Comparison of ENCODE assay signal across 10 mouse cellular contexts in genomic region chr9:79919750-79920539, GRCm38 (mm10).
DNase-seq lines count a peak whose midpoint lies in the region; ATAC-seq and TF ChIP-seq lines count a peak whose summit lies in the region.
"Had no signal": no experiment of that assay in that cellular context is flagged by ENCODE, and none has a peak within 500 bp of the region (broad histone marks: within the 10 kb centered on the region; RNA-seq: fewer than 3 reads in every experiment).

No protein-coding gene starts in this region.

- TF ChIP-seq POLR2A in embryonic fibroblast, embryonic 13.5 days (IDR thresholded peaks at IDR 0.05; ENCODE audit: low read depth, low read length), result no peak
- no peak for TF ChIP-seq POLR2A in cerebellum, adult 2 months (IDR thresholded peaks at IDR 0.05; ENCODE audit: borderline replicate concordance, insufficient read depth, low read length)

- no peak overlapping the region for H3K4me3 ChIP-seq in liver, embryonic 11.5 days (ENCODE audit: low read depth, low read length)
- no peak overlapping the region for H3K4me3 ChIP-seq in embryonic fibroblast, embryonic 13.5 days (ENCODE audit: insufficient read depth, low read length)
- peak overlapping the region; percentile 7; the same call in 1 of the 2 replicates for H3K4me3 ChIP-seq in heart, embryonic 12.5 days
- no peak overlapping the region for H3K4me3 ChIP-seq in cerebellum, adult 2 months (replicated peaks; ENCODE audit: insufficient read depth, low read depth, low read length)
- H3K4me3 ChIP-seq: limb, embryonic 13.5 days had no signal

- H3K27me3 ChIP-seq in liver, embryonic 11.5 days (replicated peaks; ENCODE audit: control insufficient read depth, insufficient read depth, low read length), result no peaks in the 10 kb centered on the region
- H3K27me3 ChIP-seq in heart, embryonic 12.5 days (replicated peaks), result no peaks in the 10 kb centered on the region
- H3K27me3 ChIP-seq in cerebellum, adult 2 months (ENCODE audit: control insufficient read depth, insufficient read depth, low read length), result no peaks in the 10 kb centered on the region
- H3K27me3 ChIP-seq: limb, embryonic 13.5 days had no signal

- no peaks in the 10 kb centered on the region for H3K4me1 ChIP-seq in liver, embryonic 11.5 days (replicated peaks; ENCODE audit: control insufficient read depth, insufficient read depth, low read length)
- H3K4me1 ChIP-seq in embryonic fibroblast, embryonic 13.5 days (ENCODE audit: control insufficient read depth, insufficient read depth, low read length), result peaks cover 7% of the 10 kb centered on the region
- peaks cover 56% of the 10 kb centered on the region for H3K4me1 ChIP-seq in heart, embryonic 12.5 days (replicated peaks)
- no peaks in the 10 kb centered on the region for H3K4me1 ChIP-seq in cerebellum, adult 2 months (ENCODE audit: control insufficient read depth, insufficient read depth, low read length)

- no peak overlapping the region for H3K27ac ChIP-seq in liver, embryonic 11.5 days (ENCODE audit: low read depth, low read length)
- 0 out of 2 replicates have a peak overlapping the region, but pooled peaks have one; percentile 27 for H3K27ac ChIP-seq in embryonic fibroblast, embryonic 13.5 days (ENCODE audit: insufficient read depth, low read length)
- H3K27ac ChIP-seq in heart, embryonic 12.5 days (ENCODE audit: poor library complexity, severe bottlenecking), result peak overlapping the region; percentile 89
- H3K27ac ChIP-seq in cerebellum, adult 2 months (ENCODE audit: insufficient read depth, low read length), result no peak overlapping the region
- H3K27ac ChIP-seq: kidney, postnatal 0 days; limb, embryonic 13.5 days had no signal

- no peaks in the 10 kb centered on the region for H3K36me3 ChIP-seq in liver, embryonic 11.5 days (ENCODE audit: control insufficient read depth, insufficient read depth, low read length)
- H3K36me3 ChIP-seq in heart, embryonic 12.5 days, result peaks cover 4% of the 10 kb centered on the region; the same call in 1 of the 2 replicates
- H3K36me3 ChIP-seq: limb, embryonic 13.5 days had no signal

- H3K4me2 ChIP-seq in liver, embryonic 11.5 days, result no peak overlapping the region
- H3K4me2 ChIP-seq in heart, embryonic 12.5 days, result peak overlapping the region; percentile 60
- H3K4me2 ChIP-seq: limb, embryonic 13.5 days had no signal

- no peak for TF ChIP-seq CTCF in embryonic fibroblast, embryonic 13.5 days (IDR thresholded peaks at IDR 0.05; ENCODE audit: borderline replicate concordance, insufficient read depth, low read length)
- TF ChIP-seq CTCF in cerebellum, adult 2 months (IDR thresholded peaks at IDR 0.05; ENCODE audit: borderline replicate concordance, insufficient read depth, low read depth, low read length), result no peak

- ATAC-seq in liver, embryonic 11.5 days (replicated peaks; ENCODE audit: low FRiP score), result 0 out of 2 replicates have a peak, but pooled peaks have one; percentile 26
- ATAC-seq in heart, embryonic 12.5 days (ENCODE audit: insufficient number of reproducible peaks, low FRiP score), result peak; percentile 36; the same call in 1 of the 2 replicates
- ATAC-seq in megakaryocyte-erythroid progenitor cell, adult 5-6 weeks (replicated peaks; ENCODE audit: low FRiP score, low TSS enrichment, poor library complexity, severe bottlenecking), result peak; percentile 65

- 43% methylated on average over 9 of the region's 9 CpGs for WGBS in liver, embryonic 11.5 days
- 26% methylated on average over 9 of the region's 9 CpGs for WGBS in heart, embryonic 12.5 days
- WGBS in cerebellum, adult 2 months, result 48% methylated on average over 9 of the region's 9 CpGs

- DNase-seq in liver, embryonic 11.5 days (ENCODE audit: low spot score), result no peak
- DNase-seq in liver, result no peak
- no peak for DNase-seq in cerebellum, adult 2 months
- DNase-seq in gastrocnemius, adult 18-20 months (ENCODE audit: low spot score), result no peak
- DNase-seq in kidney, adult 8-10 months, result no peak

- H3K9ac ChIP-seq in liver, embryonic 11.5 days (ENCODE audit: low read depth, low read length), result no peak overlapping the region
- H3K9ac ChIP-seq in heart, embryonic 12.5 days, result peak overlapping the region; percentile 26
- H3K9ac ChIP-seq: limb, embryonic 13.5 days had no signal

- no peaks in the 10 kb centered on the region for H3K9me3 ChIP-seq in liver, embryonic 11.5 days (ENCODE audit: control insufficient read depth, low read length)
- H3K9me3 ChIP-seq in heart, embryonic 12.5 days (replicated peaks), result no peaks in the 10 kb centered on the region
- H3K9me3 ChIP-seq: limb, embryonic 13.5 days had no signal

Comparison
In these comparisons a context has a peak if more than half of its experiments do, and no peak if none do; other contexts are left out.
1. H3K27ac ChIP-seq: peak in embryonic fibroblast, embryonic 13.5 days (single experiment) and heart, embryonic 12.5 days (single experiment); none in liver, embryonic 11.5 days (single experiment) and cerebellum, adult 2 months (single experiment).
2. Peak in every context shown above with its lines, with median percentiles within 50 percentile points of each other: ATAC-seq.